Mouse (Mus musculus) liver, adult 2 months (tissue): Measurements from ENCODE around the gene Mcm7.

ENCODE experiments used
- CTCF ChIP-seq: fragments of 200-500 bp; IDR thresholded peaks from 2 replicates; pipeline ENCODE4 v1.5.1; 2011; ENCODE audit warnings: low read depth, low read length, control low read depth
- POLR2A ChIP-seq: fragments of 200-500 bp; IDR thresholded peaks from 2 replicates; pipeline ENCODE4 v1.6.1; 2011; ENCODE audit warnings: low read length, control low read depth; ENCODE audit not compliant: insufficient read depth; ENCODE audit errors: extremely low read depth

DNA sequence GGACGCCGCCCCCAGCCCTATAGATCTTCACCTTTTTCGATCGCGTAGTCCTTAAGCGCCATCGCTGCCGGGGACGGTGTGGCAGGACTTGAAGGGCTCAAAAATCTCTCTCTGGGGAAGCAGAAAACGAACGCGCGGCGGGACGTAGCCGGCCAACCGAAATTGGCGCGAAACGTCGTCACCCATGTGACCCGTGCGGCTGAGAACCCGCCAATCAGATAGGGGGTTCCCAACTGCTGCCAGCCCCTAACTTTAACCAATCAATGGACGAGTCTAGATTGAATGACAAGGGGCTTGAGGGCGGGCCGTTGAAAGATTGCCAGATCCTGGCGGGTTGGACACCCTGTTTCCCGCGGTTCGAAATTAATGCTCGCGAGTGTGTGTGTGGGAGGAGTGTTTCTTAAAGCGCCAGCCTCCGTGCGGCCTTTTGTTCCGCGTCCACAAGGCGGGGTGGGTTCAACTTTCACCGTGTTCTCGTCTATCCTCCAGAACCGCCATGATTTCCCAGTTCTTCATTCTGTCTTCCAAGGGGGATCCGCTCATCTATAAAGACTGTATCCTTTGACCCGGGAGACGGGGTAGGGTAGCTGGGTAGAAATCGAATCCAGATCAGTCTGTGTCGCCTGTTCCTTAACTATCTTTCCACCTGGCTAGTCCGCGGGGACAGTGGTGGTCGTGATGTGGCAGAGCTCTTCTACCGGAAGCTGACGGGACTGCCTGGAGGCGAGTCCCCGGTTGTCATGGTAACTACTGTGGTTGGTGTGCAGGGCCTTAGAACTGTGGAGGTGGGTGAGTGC lies at the start of gene Mcm7, which contains the start of gene Ap4m1:
- TF ChIP-seq CTCF (0 out of 2 replicates have a peak, but pooled peaks have one; percentile 3), POLR2A (0 out of 2 replicates have a peak, but pooled peaks have one; percentile 15)
